Mouse (Mus musculus) hematopoietic stem cell, adult 5-6 weeks (primary cell): ENCODE measurements around the gene Ufm1. TPM values are rescaled to one million over a fixed set of nuclear protein-coding genes. Genes with fewer than 3 reads are reported as not detected.

Experiments
- total RNA-seq: library from RNA; stranded (forward); fragments of 172-1452, 232-1000 nt; gene quantifications from 2 replicates; pipeline ENCODE4 v1.2.3, GENCODE M21; 2017

The Ufm1 gene
- total RNA-seq, 1 experiment from 2014 or later, result 83.8 TPM

Other genes with a start within 250 kb of the Ufm1 start
- gene Frem2, start 206.5 kb downstream of the Ufm1 start, total RNA-seq, result not detected in 2 replicates
- gene Gm10985, start 18.7 kb downstream of the Ufm1 start, total RNA-seq, result not detected in 2 replicates